Mouse (Mus musculus): ENCODE results near the gene Coa4. TPM values are rescaled to one million over a fixed set of nuclear protein-coding genes. Genes with fewer than 3 reads are reported as not detected.

The Coa4 gene
- total and polyA plus RNA-seq, 3 experiments: 8.1 to 13.8 TPM; not detected in 1

- H3K27ac ChIP-seq (ENCODE audit: control insufficient read depth, low read depth, low read length): no peak overlapping the region
- H3K4me3 ChIP-seq (ENCODE audit: control insufficient read depth in 1 of 2, insufficient read depth in 1 of 2, low read depth in 2 of 2, low read length in 2 of 2): no peak overlapping the region
- no peaks in the 10 kb centered on the region for H3K4me1 ChIP-seq (ENCODE audit: control insufficient read depth in 1 of 2, insufficient read depth in 2 of 2, low read length in 2 of 2)
- no peaks in the 10 kb centered on the region for H3K9me3 ChIP-seq (replicated peaks; ENCODE audit: insufficient read depth, low read length)
- no peaks in the 10 kb centered on the region for H3K79me2 ChIP-seq (ENCODE audit: control insufficient read depth, insufficient read depth, low read length, poor library complexity)
- DNase-seq (ENCODE audit: low read depth, low spot score): no peak
- TF ChIP-seq POLR2A (IDR thresholded peaks at IDR 0.05; ENCODE audit: control insufficient read depth in 1 of 2, insufficient read depth in 1 of 2, low read depth in 1 of 2, low read length in 2 of 2, poor library complexity in 1 of 2): no peak
- TF ChIP-seq GATA1 (IDR thresholded peaks at IDR 0.05; ENCODE audit: low read depth, low read length): no peak
- no peak for TF ChIP-seq ZMIZ1 (IDR thresholded peaks at IDR 0.05; ENCODE audit: low read depth, low read length)
- TF ChIP-seq EP300 (IDR thresholded peaks at IDR 0.05; ENCODE audit: low read depth in 1 of 2, low read length in 2 of 2): no peak
- TF ChIP-seq USF1 (IDR thresholded peaks at IDR 0.05; ENCODE audit: low read depth, low read length): no peak
- TF ChIP-seq MXI1 (IDR thresholded peaks at IDR 0.05; ENCODE audit: low read depth, low read length): no peak
- no peak for TF ChIP-seq MAFK (IDR thresholded peaks at IDR 0.05; ENCODE audit: borderline replicate concordance, low read depth, low read length)
- no peak for TF ChIP-seq MYB (IDR thresholded peaks at IDR 0.05; ENCODE audit: low read depth, low read length)
- no peak for TF ChIP-seq MEF2A (IDR thresholded peaks at IDR 0.05; ENCODE audit: extremely low read depth, insufficient replicate concordance, low read depth, low read length, poor library complexity, severe bottlenecking)
- no peak for TF ChIP-seq TBP (IDR thresholded peaks at IDR 0.05; ENCODE audit: low read depth, low read length)
- TF ChIP-seq MAZ (IDR thresholded peaks at IDR 0.05; ENCODE audit: low read depth, low read length): no peak
- no peak for TF ChIP-seq UBTF (IDR thresholded peaks at IDR 0.05; ENCODE audit: borderline replicate concordance, insufficient read depth, low read depth, low read length)
- no peak for TF ChIP-seq ZNF384 (IDR thresholded peaks at IDR 0.05; ENCODE audit: low read depth, low read length)
- no peak overlapping the region for H3K9ac ChIP-seq (ENCODE audit: control insufficient read depth, low read depth, low read length, poor library complexity, severe bottlenecking)
- H3K27me3 ChIP-seq (ENCODE audit: control insufficient read depth in 1 of 2, insufficient read depth in 2 of 2, low read length in 2 of 2): no peaks in the 10 kb centered on the region
- H3K36me3 ChIP-seq (ENCODE audit: control insufficient read depth in 1 of 2, insufficient read depth in 2 of 2, low read length in 2 of 2): no peaks in the 10 kb centered on the region; a peak in 1 of 4 replicates
Measured at GRCm38 (mm10) chr7:100549796-100550195, 12.9 kb downstream of the Coa4 start.

DNA sequence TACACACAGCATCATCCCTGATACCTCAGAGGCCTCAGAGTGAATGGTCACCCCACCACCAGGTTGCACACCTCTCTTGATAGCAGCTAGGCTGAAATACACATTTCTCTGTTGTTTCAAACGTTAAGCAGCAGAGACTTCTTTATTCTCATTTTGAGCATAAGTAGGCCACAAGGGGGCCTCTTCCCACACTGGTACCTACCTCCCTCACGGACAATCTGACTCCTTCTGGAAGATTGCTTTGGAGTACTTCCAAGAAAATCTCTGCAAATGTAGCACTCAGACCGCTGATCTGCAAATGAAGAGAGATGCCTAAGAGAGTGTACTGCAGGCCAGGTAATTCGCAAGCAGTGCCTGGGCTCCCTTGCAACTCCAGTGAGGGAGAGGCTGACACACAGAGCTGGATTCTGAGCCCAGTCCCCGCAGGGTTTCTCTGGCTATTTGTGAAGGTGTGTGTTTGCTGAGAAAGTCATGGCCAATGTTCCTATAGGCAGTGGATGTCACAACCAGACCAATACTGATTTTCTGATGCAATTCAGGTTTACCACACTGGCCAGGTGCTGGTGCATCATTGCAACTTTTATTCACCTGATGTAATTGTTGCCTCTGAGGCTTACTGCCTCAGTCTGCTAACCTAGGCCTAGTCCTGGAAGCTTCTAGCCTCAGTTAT, 13.6 kb downstream of the Coa4 start:
- H3K4me1 ChIP-seq (ENCODE audit: control insufficient read depth in 1 of 2, insufficient read depth in 2 of 2, low read length in 2 of 2): no peaks in the 10 kb centered on the region
- H3K27ac ChIP-seq (ENCODE audit: control insufficient read depth, low read depth, low read length): no peak overlapping the region
- H3K4me3 ChIP-seq (ENCODE audit: control insufficient read depth in 1 of 2, insufficient read depth in 1 of 2, low read depth in 2 of 2, low read length in 2 of 2): no peak overlapping the region
- no peaks in the 10 kb centered on the region for H3K79me2 ChIP-seq (ENCODE audit: control insufficient read depth, insufficient read depth, low read length, poor library complexity)
- no peaks in the 10 kb centered on the region for H3K9me3 ChIP-seq (replicated peaks; ENCODE audit: insufficient read depth, low read length)
- H3K36me3 ChIP-seq (ENCODE audit: control insufficient read depth in 1 of 2, insufficient read depth in 2 of 2, low read length in 2 of 2): no peaks in the 10 kb centered on the region; a peak in 1 of 4 replicates
- no peak for DNase-seq (ENCODE audit: low read depth, low spot score)
- TF ChIP-seq RAD21 (IDR thresholded peaks at IDR 0.05; ENCODE audit: low read depth, low read length) (peak; percentile 15), MEF2A (IDR thresholded peaks at IDR 0.05; ENCODE audit: extremely low read depth, insufficient replicate concordance, low read depth, low read length, poor library complexity, severe bottlenecking) (no peak), NRF1 (IDR thresholded peaks at IDR 0.05; ENCODE audit: insufficient read depth, low read depth, low read length, poor library complexity, severe bottlenecking) (no peak), MAZ (IDR thresholded peaks at IDR 0.05; ENCODE audit: low read depth, low read length) (no peak), TAL1 (IDR thresholded peaks at IDR 0.05; ENCODE audit: low read length) (no peak), SMC3 (IDR thresholded peaks at IDR 0.05; ENCODE audit: low read depth, low read length) (peak; percentile 50), ELF1 (IDR thresholded peaks at IDR 0.05; ENCODE audit: low read depth, low read length) (no peak), ZNF384 (IDR thresholded peaks at IDR 0.05; ENCODE audit: low read depth, low read length) (no peak), MAFK (IDR thresholded peaks at IDR 0.05; ENCODE audit: borderline replicate concordance, low read depth, low read length) (no peak), POLR2AphosphoS5 (IDR thresholded peaks at IDR 0.05; ENCODE audit: borderline replicate concordance, low read depth, low read length) (no peak), CHD1 (IDR thresholded peaks at IDR 0.05; ENCODE audit: low read depth, low read length) (no peak), GATA1 (IDR thresholded peaks at IDR 0.05; ENCODE audit: low read depth, low read length) (no peak), CTCF (IDR thresholded peaks at IDR 0.05 in 2 of 3, conservative IDR thresholded peaks at IDR 0.05 in 1 of 3; ENCODE audit: control insufficient read depth in 1 of 3, insufficient read depth in 1 of 3, low read depth in 2 of 3, low read length in 3 of 3, poor library complexity in 1 of 3, severe bottlenecking in 1 of 3) (peak; percentile 16 to 36 (median 25); a peak in 3 of 6 replicates), JUND (IDR thresholded peaks at IDR 0.05; ENCODE audit: low read depth, low read length) (no peak), BHLHE40 (IDR thresholded peaks at IDR 0.05; ENCODE audit: borderline replicate concordance, low read depth, low read length) (no peak), MYB (IDR thresholded peaks at IDR 0.05; ENCODE audit: low read depth, low read length) (no peak), POLR2AphosphoS2 (IDR thresholded peaks at IDR 0.05; ENCODE audit: low read length) (no peak), TCF12 (IDR thresholded peaks at IDR 0.05; ENCODE audit: low read depth, low read length) (no peak), ETS1 (IDR thresholded peaks at IDR 0.05; ENCODE audit: low read depth, low read length) (no peak), EP300 (IDR thresholded peaks at IDR 0.05; ENCODE audit: low read depth in 1 of 2, low read length in 2 of 2) (no peak), HCFC1 (IDR thresholded peaks at IDR 0.05; ENCODE audit: low read depth, low read length) (no peak), NELFE (IDR thresholded peaks at IDR 0.05; ENCODE audit: low read depth, low read length) (no peak), TBP (IDR thresholded peaks at IDR 0.05; ENCODE audit: low read depth, low read length) (no peak)
- H3K27me3 ChIP-seq (ENCODE audit: control insufficient read depth in 1 of 2, insufficient read depth in 2 of 2, low read length in 2 of 2): no peaks in the 10 kb centered on the region
- H3K9ac ChIP-seq (ENCODE audit: control insufficient read depth, low read depth, low read length, poor library complexity, severe bottlenecking): no peak overlapping the region
